Mouse (Mus musculus) liver, embryonic 11.5 days (tissue): ENCODE results near the gene Crybg1. TPM values are rescaled to one million over a fixed set of nuclear protein-coding genes. Genes with fewer than 3 reads are reported as not detected.

Experiments used
- ATAC-seq: fragments of 200-750 bp; cut with Nextera tagmentation; replicated peaks from 2 replicates; pipeline ENCODE4 v1.8.0; 2017; ENCODE audit warnings: moderate number of reproducible peaks, mild to moderate bottlenecking, moderate TSS enrichment, moderate library complexity; ENCODE audit not compliant: low FRiP score
- DNase-seq: peaks from one replicate; pipeline ENCODE4 v3.0.0-alpha.2; 2017; ENCODE audit warnings: low spot score
- H3K27ac ChIP-seq: fragments of 300-500 bp; sonication (generic); 2 replicates; pipeline ENCODE4 v1.5.1; 2014; ENCODE audit warnings: mild to moderate bottlenecking, low read depth, low read length, control low read depth
- H3K27me3 ChIP-seq: fragments of 300-500 bp; sonication (generic); replicated peaks from 2 replicates; pipeline ENCODE4 v1.6.1; 2014; ENCODE audit warnings: low read length, mixed read lengths; ENCODE audit not compliant: control insufficient read depth, insufficient read depth
- H3K36me3 ChIP-seq: fragments of 300-500 bp; sonication (generic); 2 replicates; pipeline ENCODE4 v1.6.1; 2014; ENCODE audit warnings: mild to moderate bottlenecking, low read length, moderate library complexity, mixed read lengths; ENCODE audit not compliant: control insufficient read depth, insufficient read depth
- H3K4me1 ChIP-seq: fragments of 300-500 bp; sonication (generic); replicated peaks from 2 replicates; pipeline ENCODE4 v1.6.1; 2014; ENCODE audit warnings: low read length, mixed read lengths; ENCODE audit not compliant: control insufficient read depth, insufficient read depth
- H3K4me2 ChIP-seq: fragments of 300-500 bp; sonication (generic); 2 replicates; pipeline ENCODE4 v1.6.1; 2014; ENCODE audit warnings: mild to moderate bottlenecking, control low read depth, moderate library complexity
- H3K4me3 ChIP-seq: fragments of 300-500 bp; sonication (generic); 2 replicates; pipeline ENCODE4 v1.5.1; 2014; ENCODE audit warnings: low read depth, low read length, control low read depth
- H3K9ac ChIP-seq: fragments of 300-500 bp; sonication (generic); 2 replicates; pipeline ENCODE4 v1.6.1; 2014; ENCODE audit warnings: low read depth, low read length, control low read depth
- H3K9me3 ChIP-seq: fragments of 300-500 bp; sonication (generic); 2 replicates; pipeline ENCODE4 v1.6.1; 2016; ENCODE audit warnings: low read length, inconsistent platforms, mixed read lengths; ENCODE audit not compliant: control insufficient read depth
- WGBS: fragments of 180-500 bp; shearing (Covaris S2); extraction: QIAGEN DNeasy Blood & Tissue Kit; methylation state at CpG from one replicate; pipeline ENCODE4 v1.1.7; 2014; 5-methylcytosine and 5-hydroxymethylcytosine counted together
- polyA plus RNA-seq: library from polyadenylated mRNA; unstranded; fragments of >200 nt; fragmentation: Nextera tagmentation; extraction: Ambion mirVana; gene quantifications from 2 replicates; pipeline ENCODE4 v1.2.1, GENCODE M21; 2014

Gene Crybg1
- polyA plus RNA-seq, 1 experiment from 2014 or later, result 0.33 TPM

GRCm38 (mm10) chr10:43998503-43999082, 150.1 kb downstream of the Crybg1 start:
- no peaks in the 10 kb centered on the region for H3K9me3 ChIP-seq
- no peak overlapping the region for H3K9ac ChIP-seq
- no peak overlapping the region for H3K27ac ChIP-seq
- H3K4me3 ChIP-seq, result no peak overlapping the region
- DNase-seq (no peak), ATAC-seq (peak; percentile 81)
- peaks cover 22% of the 10 kb centered on the region for H3K27me3 ChIP-seq
- 58% methylated on average over 8 of the region's 8 CpGs for WGBS
- peaks cover 12% of the 10 kb centered on the region; the same call in 1 of the 2 replicates for H3K4me1 ChIP-seq
- no peak overlapping the region for H3K4me2 ChIP-seq
- H3K36me3 ChIP-seq, result no peaks in the 10 kb centered on the region

GRCm38 (mm10) chr10:43998023-43998422, 150.6 kb downstream of the Crybg1 start:
- Histone ChIP-seq H3K4me1 (0 out of 2 replicates have a peak, but pooled peaks cover 9% of the 10 kb centered on the region), H3K36me3 (no peaks in the 10 kb centered on the region), H3K9me3 (no peaks in the 10 kb centered on the region), H3K27ac (no peak overlapping the region), H3K27me3 (peaks cover 17% of the 10 kb centered on the region), H3K4me3 (no peak overlapping the region), H3K4me2 (no peak overlapping the region), H3K9ac (no peak overlapping the region)
- 70% methylated on average over 9 of the region's 9 CpGs for WGBS
- DNase-seq (no peak), ATAC-seq (no peak)

- H3K9me3 ChIP-seq, result no peaks in the 10 kb centered on the region
- H3K4me1 ChIP-seq, result 0 out of 2 replicates have a peak, but pooled peaks cover 9% of the 10 kb centered on the region
- DNase-seq (no peak), ATAC-seq (no peak)
- 82% methylated on average over 10 of the region's 10 CpGs for WGBS
- H3K36me3 ChIP-seq, result no peaks in the 10 kb centered on the region
- H3K4me2 ChIP-seq, result no peak overlapping the region
- no peak overlapping the region for H3K4me3 ChIP-seq
- H3K27ac ChIP-seq, result no peak overlapping the region
- H3K27me3 ChIP-seq, result peaks cover 10% of the 10 kb centered on the region
- no peak overlapping the region for H3K9ac ChIP-seq
Measured at GRCm38 (mm10) chr10:43997276-43997675, 151.4 kb downstream of the Crybg1 start.

- no peak overlapping the region for H3K27ac ChIP-seq
- 65% methylated on average over 10 of the region's 10 CpGs for WGBS
- no peaks in the 10 kb centered on the region for H3K36me3 ChIP-seq
- DNase-seq (no peak), ATAC-seq (no peak)
- 0 out of 2 replicates have a peak, but pooled peaks cover 9% of the 10 kb centered on the region for H3K4me1 ChIP-seq
- H3K4me3 ChIP-seq, result no peak overlapping the region
- no peak overlapping the region for H3K9ac ChIP-seq
- no peaks in the 10 kb centered on the region for H3K9me3 ChIP-seq
- peaks cover 4% of the 10 kb centered on the region; the same call in 1 of the 2 replicates for H3K27me3 ChIP-seq
- H3K4me2 ChIP-seq, result no peak overlapping the region
Measured at GRCm38 (mm10) chr10:43995858-43996650, 152.6 kb downstream of the Crybg1 start.

GRCm38 (mm10) chr10:43993198-43993597, 155.5 kb downstream of the Crybg1 start:
- H3K27me3 ChIP-seq, result peaks cover 4% of the 10 kb centered on the region; the same call in 1 of the 2 replicates
- WGBS, result 50% methylated on average over 6 of the region's 6 CpGs
- H3K9ac ChIP-seq, result no peak overlapping the region
- H3K4me3 ChIP-seq, result no peak overlapping the region
- no peaks in the 10 kb centered on the region for H3K36me3 ChIP-seq
- ATAC-seq (no peak), DNase-seq (no peak)
- H3K4me1 ChIP-seq, result 0 out of 2 replicates have a peak, but pooled peaks cover 2% of the 10 kb centered on the region
- no peaks in the 10 kb centered on the region for H3K9me3 ChIP-seq
- H3K27ac ChIP-seq, result no peak overlapping the region
- H3K4me2 ChIP-seq, result no peak overlapping the region

GRCm38 (mm10) chr10:43992506-43992905, 156.1 kb downstream of the Crybg1 start:
- ATAC-seq, result no peak
- Histone ChIP-seq H3K36me3 (no peaks in the 10 kb centered on the region), H3K4me3 (no peak overlapping the region), H3K9ac (no peak overlapping the region), H3K4me1 (no peaks in the 10 kb centered on the region), H3K27me3 (peaks cover 4% of the 10 kb centered on the region; the same call in 1 of the 2 replicates), H3K4me2 (no peak overlapping the region), H3K9me3 (no peaks in the 10 kb centered on the region), H3K27ac (no peak overlapping the region)
- WGBS, result 77% methylated on average over 5 of the region's 5 CpGs
- DNase-seq, result no peak

GRCm38 (mm10) chr10:43991268-43991667, 157.4 kb downstream of the Crybg1 start:
- no peak for ATAC-seq
- Histone ChIP-seq H3K36me3 (no peaks in the 10 kb centered on the region), H3K4me2 (no peak overlapping the region), H3K9ac (no peak overlapping the region), H3K4me1 (no peaks in the 10 kb centered on the region), H3K27me3 (peaks cover 4% of the 10 kb centered on the region; the same call in 1 of the 2 replicates), H3K27ac (no peak overlapping the region), H3K4me3 (no peak overlapping the region), H3K9me3 (no peaks in the 10 kb centered on the region)
- WGBS, result 86% methylated on average over 5 of the region's 5 CpGs
- no peak for DNase-seq

GRCm38 (mm10) chr10:43983866-43984265, 164.8 kb downstream of the Crybg1 start:
- Histone ChIP-seq H3K9me3 (no peaks in the 10 kb centered on the region), H3K4me1 (no peaks in the 10 kb centered on the region), H3K4me2 (no peak overlapping the region), H3K9ac (no peak overlapping the region), H3K27ac (no peak overlapping the region), H3K4me3 (no peak overlapping the region), H3K27me3 (no peaks in the 10 kb centered on the region), H3K36me3 (no peaks in the 10 kb centered on the region)
- DNase-seq, result no peak
- WGBS, result 83% methylated on average over 2 of the region's 2 CpGs
- ATAC-seq, result no peak
